Mouse (Mus musculus): Measurements from ENCODE around the gene Maco1. TPM values are rescaled to one million over a fixed set of nuclear protein-coding genes. Genes with fewer than 3 reads are reported as not detected.

The Maco1 gene
- total RNA-seq (2021): 10 to 100 TPM; 24.9 to 25.9 TPM

- intact Hi-C loops (cut with DNase I): no loop called here
- DNase-seq: peak; percentile 100
Observed at GRCm38 (mm10) chr4:134853259-134853636, at the start of gene Maco1. TSS of gene Maco1 (minus strand) at chr4:134853345.

- intact Hi-C loops (cut with DNase I): no loop called here
- DNase-seq: no peak
Observed at GRCm38 (mm10) chr4:134901126-134901525, 48.0 kb upstream of the Maco1 start.

- no peak for DNase-seq
- intact Hi-C loops (cut with DNase I): no loop called here
Observed at GRCm38 (mm10) chr4:134897256-134897655, 44.1 kb upstream of the Maco1 start.

- intact Hi-C loops (cut with DNase I): no loop called here
Observed at GRCm38 (mm10) chr4:134892096-134892495, 39.0 kb upstream of the Maco1 start.

GRCm38 (mm10) chr4:134884364-134884763 lies 31.2 kb upstream of the Maco1 start:
- intact Hi-C loops (cut with DNase I): loop anchor here (5.0 kb wide), 1 partner anchor 342 kb away; no protein-coding TSS in a partner anchor
- peak; percentile 40 to 47 for DNase-seq

More at GRCm38 (mm10) chr4:134892096-134892495, 39.0 kb upstream of the Maco1 start:
- peak; percentile 68 to 78 for DNase-seq

GRCm38 (mm10) chr4:134883808-134884207 lies 30.7 kb upstream of the Maco1 start:
- DNase-seq: peak; percentile 63 to 73
- intact Hi-C loops (cut with DNase I): loop anchor here (5.0 kb wide), 1 partner anchor 342 kb away; no protein-coding TSS in a partner anchor

GRCm38 (mm10) chr4:134883266-134883665 lies 30.1 kb upstream of the Maco1 start:
- intact Hi-C loops (cut with DNase I): loop anchor here (5.0 kb wide), 1 partner anchor 341 kb away; no protein-coding TSS in a partner anchor
- peak; percentile 46 to 52 for DNase-seq

- intact Hi-C loops (cut with DNase I): loop anchor here (5.0 kb wide), 1 partner anchor 338 kb away; no protein-coding TSS in a partner anchor
- DNase-seq: peak in 1 of 2 experiments; percentile 27
Observed at GRCm38 (mm10) chr4:134880041-134880440, 26.9 kb upstream of the Maco1 start.

GRCm38 (mm10) chr4:134879410-134879981 lies 26.4 kb upstream of the Maco1 start:
- intact Hi-C loops (cut with DNase I): loop anchor here (2.0 kb wide), 1 partner anchor 87 kb away; no protein-coding TSS in a partner anchor
- peak; percentile 78 to 84 for DNase-seq

- intact Hi-C loops (cut with DNase I): no loop called here
- no peak for DNase-seq
Observed at GRCm38 (mm10) chr4:134876171-134876570, 23.0 kb upstream of the Maco1 start.

GRCm38 (mm10) chr4:134871950-134872349 lies 18.8 kb upstream of the Maco1 start:
- no peak for DNase-seq
- intact Hi-C loops (cut with DNase I): no loop called here

- intact Hi-C loops (cut with DNase I): no loop called here
- no peak for DNase-seq
Observed at GRCm38 (mm10) chr4:134871477-134871876, 18.3 kb upstream of the Maco1 start.

- DNase-seq: no peak
- intact Hi-C loops (cut with DNase I): no loop called here
Observed at GRCm38 (mm10) chr4:134869815-134870375, 16.8 kb upstream of the Maco1 start.

- intact Hi-C loops (cut with DNase I): no loop called here
Observed at GRCm38 (mm10) chr4:134869068-134869730, 16.1 kb upstream of the Maco1 start.

GRCm38 (mm10) chr4:134868490-134868889 lies 15.3 kb upstream of the Maco1 start:
- intact Hi-C loops (cut with DNase I): no loop called here
- no peak for DNase-seq

More at GRCm38 (mm10) chr4:134869068-134869730, 16.1 kb upstream of the Maco1 start:
- DNase-seq: no peak

- intact Hi-C loops (cut with DNase I): no loop called here
- no peak for DNase-seq
Observed at GRCm38 (mm10) chr4:134868065-134868464, 14.9 kb upstream of the Maco1 start.

GRCm38 (mm10) chr4:134867661-134868060 lies 14.5 kb upstream of the Maco1 start:
- DNase-seq: no peak
- intact Hi-C loops (cut with DNase I): no loop called here

- DNase-seq: no peak
- intact Hi-C loops (cut with DNase I): no loop called here
Observed at GRCm38 (mm10) chr4:134867213-134867612, 14.1 kb upstream of the Maco1 start.

- intact Hi-C loops (cut with DNase I): no loop called here
- no peak for DNase-seq
Observed at GRCm38 (mm10) chr4:134865789-134866188, 12.6 kb upstream of the Maco1 start.

GRCm38 (mm10) chr4:134865340-134865739 lies 12.2 kb upstream of the Maco1 start:
- DNase-seq: no peak
- intact Hi-C loops (cut with DNase I): no loop called here

- no peak for DNase-seq
- intact Hi-C loops (cut with DNase I): no loop called here
Observed at GRCm38 (mm10) chr4:134863937-134864729, 11.0 kb upstream of the Maco1 start, which contains the start of gene Rhd. TSS of gene Rhd (plus strand) at chr4:134864536.

All from heart, postnatal 10 days (tissue).